In genomic region chr5:148547870-148548456, GRCm38 (mm10) we compare ENCODE assay signal across 9 mouse cellular contexts. TPM values are rescaled to one million over a fixed set of nuclear protein-coding genes. Genes with fewer than 3 reads are reported as not detected.
DNase-seq lines count a peak whose midpoint lies in the region; ATAC-seq and TF ChIP-seq lines count a peak whose summit lies in the region.
"Had no signal": no experiment of that assay in that cellular context is flagged by ENCODE, and none has a peak within 500 bp of the region (broad histone marks: within the 10 kb centered on the region; RNA-seq: fewer than 3 reads in every experiment).

No protein-coding gene starts in this region.

- H3K4me1 ChIP-seq in forebrain, embryonic 14.5 days (ENCODE audit: control insufficient read depth, insufficient read depth, low read length): peaks cover 32% of the 10 kb centered on the region
- peaks cover 6% of the 10 kb centered on the region; the same call in 1 of the 2 replicates for H3K4me1 ChIP-seq in forebrain, embryonic 11.5 days (replicated peaks; ENCODE audit: control insufficient read depth, insufficient read depth, low read length)
- peaks cover 19% of the 10 kb centered on the region; the same call in 1 of the 2 replicates for H3K4me1 ChIP-seq in spleen, adult 2 months (ENCODE audit: control insufficient read depth, insufficient read depth, insufficient read length)
- peaks cover 27% of the 10 kb centered on the region for H3K4me1 ChIP-seq in kidney, postnatal 0 days (replicated peaks; ENCODE audit: insufficient read depth, low read length)

- no peak overlapping the region; the same call in 1 of the 2 replicates for H3K27ac ChIP-seq in forebrain, embryonic 14.5 days (ENCODE audit: low read depth, low read length)
- no peak overlapping the region for H3K27ac ChIP-seq in forebrain, embryonic 11.5 days (ENCODE audit: low read depth, low read length)
- H3K27ac ChIP-seq in spleen, adult 2 months (ENCODE audit: insufficient read depth, low read length): peak overlapping the region; percentile 54; the same call in 1 of the 2 replicates
- H3K27ac ChIP-seq in kidney, postnatal 0 days: peak overlapping the region; percentile 15; the same call in 1 of the 2 replicates

- no peak for TF ChIP-seq POLR2A in spleen, adult 2 months (IDR thresholded peaks at IDR 0.05; ENCODE audit: low read depth, low read length)

- no peak for TF ChIP-seq CTCF in spleen, adult 2 months (IDR thresholded peaks at IDR 0.05; ENCODE audit: extremely low read depth, insufficient read depth, insufficient read length, insufficient replicate concordance)
- peak; percentile 57 for TF ChIP-seq CTCF in kidney, postnatal 0 days (IDR thresholded peaks at IDR 0.05; ENCODE audit: low read depth)

- H3K4me2 ChIP-seq in forebrain, embryonic 14.5 days (ENCODE audit: low read length): peak overlapping the region; percentile 10; the same call in 1 of the 2 replicates
- H3K4me2 ChIP-seq in forebrain, embryonic 11.5 days (ENCODE audit: low read depth, low read length, severe bottlenecking): no peak overlapping the region
- peak overlapping the region; percentile 27; the same call in 1 of the 2 replicates for H3K4me2 ChIP-seq in kidney, postnatal 0 days (ENCODE audit: low read length)

- no peak overlapping the region for H3K4me3 ChIP-seq in forebrain, embryonic 14.5 days (ENCODE audit: low read depth, low read length)
- H3K4me3 ChIP-seq in forebrain, embryonic 11.5 days (ENCODE audit: low read depth, low read length): no peak overlapping the region
- H3K4me3 ChIP-seq in spleen, adult 2 months (ENCODE audit: extremely low read depth, insufficient read depth, insufficient read length): no peak overlapping the region
- H3K4me3 ChIP-seq in kidney, postnatal 0 days (replicated peaks; ENCODE audit: low read depth, low read length): no peak overlapping the region

- H3K36me3 ChIP-seq in forebrain, embryonic 14.5 days (ENCODE audit: control insufficient read depth, insufficient read depth, low read length): no peaks in the 10 kb centered on the region
- H3K36me3 ChIP-seq in forebrain, embryonic 11.5 days (ENCODE audit: control insufficient read depth, insufficient read depth, low read length): no peaks in the 10 kb centered on the region
- no peaks in the 10 kb centered on the region for H3K36me3 ChIP-seq in spleen, adult 2 months (ENCODE audit: control insufficient read depth, insufficient read depth, low read length)
- no peaks in the 10 kb centered on the region for H3K36me3 ChIP-seq in kidney, postnatal 0 days (ENCODE audit: insufficient read depth, low read length)

- H3K9me3 ChIP-seq in forebrain, embryonic 14.5 days (replicated peaks; ENCODE audit: control insufficient read depth, low read length): no peaks in the 10 kb centered on the region
- H3K9me3 ChIP-seq in forebrain, embryonic 11.5 days (ENCODE audit: control insufficient read depth, low read length): no peaks in the 10 kb centered on the region
- H3K9me3 ChIP-seq in kidney, postnatal 0 days (replicated peaks; ENCODE audit: low read length): no peaks in the 10 kb centered on the region

- peak; percentile 80 for DNase-seq in forebrain, embryonic 14.5 days (ENCODE audit: low spot score)
- DNase-seq in forebrain, embryonic 11.5 days (ENCODE audit: low spot score): no peak
- DNase-seq in spleen, adult 2 months (ENCODE audit: low read depth in 1 of 2, low spot score in 2 of 2): peak in 1 of 2 experiments; percentile 30
- no peak for DNase-seq in spleen, postnatal 10 days (ENCODE audit: low spot score in 2 of 2)
- DNase-seq in kidney, postnatal 0 days (ENCODE audit: low spot score): peak; percentile 84
- DNase-seq in yolk sac, embryonic 10.5 days (ENCODE audit: low spot score): peak; percentile 48
- DNase-seq in ovary, postnatal 14 days (ENCODE audit: low spot score): no peak
- no peak for DNase-seq in spleen, adult 18-20 months
- DNase-seq: thymus, postnatal 36 days had no signal

- no peak for ATAC-seq in forebrain, embryonic 14.5 days
- no peak for ATAC-seq in forebrain, embryonic 11.5 days (replicated peaks; ENCODE audit: low FRiP score)
- no peak for ATAC-seq in kidney, postnatal 0 days (replicated peaks; ENCODE audit: low FRiP score, low read depth)

- H3K27me3 ChIP-seq in forebrain, embryonic 14.5 days (replicated peaks; ENCODE audit: control insufficient read depth, insufficient read depth, low read length): no peaks in the 10 kb centered on the region
- no peaks in the 10 kb centered on the region for H3K27me3 ChIP-seq in forebrain, embryonic 11.5 days (ENCODE audit: control insufficient read depth, insufficient read depth, low read length)
- no peaks in the 10 kb centered on the region for H3K27me3 ChIP-seq in spleen, adult 2 months (ENCODE audit: control insufficient read depth, insufficient read depth, low read length)
- no peaks in the 10 kb centered on the region for H3K27me3 ChIP-seq in kidney, postnatal 0 days (ENCODE audit: insufficient read depth, low read length)

- H3K9ac ChIP-seq in forebrain, embryonic 14.5 days (ENCODE audit: low read length): no peak overlapping the region
- no peak overlapping the region for H3K9ac ChIP-seq in forebrain, embryonic 11.5 days (ENCODE audit: low read length)
- no peak overlapping the region for H3K9ac ChIP-seq in kidney, postnatal 0 days (ENCODE audit: low read depth, low read length)

- 47% methylated on average over 10 of the region's 10 CpGs for WGBS in forebrain, embryonic 14.5 days
- 61% methylated on average over 10 of the region's 10 CpGs for WGBS in forebrain, embryonic 11.5 days
- WGBS in spleen, adult 2 months: 29% methylated on average over 10 of the region's 10 CpGs
- WGBS in kidney, postnatal 0 days: 31% methylated on average over 10 of the region's 10 CpGs

RNA-seq across cellular contexts. Expression of gene Ubl3, which starts 4.6 kb away (rescaled TPM):
- 76.2 and 88.9 TPM in 2 replicates for polyA plus RNA-seq in forebrain, embryonic 14.5 days (2014; fragmentation: Nextera tagmentation; extraction: Ambion mirVana)
- polyA plus RNA-seq in forebrain, embryonic 11.5 days (2014; fragmentation: Nextera tagmentation; extraction: Ambion mirVana): 83.7 and 84.2 TPM in 2 replicates
- 47.2 and 57.5 TPM in 2 replicates for polyA plus RNA-seq in spleen, adult 2 months (2012; rRNA removed)
- polyA plus RNA-seq in kidney, postnatal 0 days (2015; fragmentation: Nextera tagmentation; extraction: Ambion mirVana): 100 and 104 TPM in 2 replicates

Comparison
In these comparisons a context has a peak if more than half of its experiments do, and no peak if none do; other contexts are left out.
1. DNase-seq: peak in forebrain, embryonic 14.5 days (single experiment), kidney, postnatal 0 days (single experiment) and yolk sac, embryonic 10.5 days (single experiment); none in forebrain, embryonic 11.5 days (single experiment), spleen, postnatal 10 days (0 of 2), ovary, postnatal 14 days (single experiment) and spleen, adult 18-20 months (0 of 2).
2. H3K27ac ChIP-seq: peak in spleen, adult 2 months (single experiment) and kidney, postnatal 0 days (single experiment); none in forebrain, embryonic 14.5 days (single experiment) and forebrain, embryonic 11.5 days (single experiment).